Mouse (Mus musculus): ENCODE measurements at regions not wholly inside any gene's neighbourhood (a gene's known extent, or its start where the extent isn't known, plus 50 kb on each side); places are given as distances from the start of the nearest gene placed in this dataset.
A peak's percentile ranks its signal among the peaks of the same experiment; 100 is the strongest.

GRCm38 (mm10) chr10:111711519-111712113 lies 205.5 kb downstream of the Phlda1 start:
- Histone ChIP-seq H3K36me3 (replicated peaks; ENCODE audit: control insufficient read depth, insufficient read depth) (no peaks in the 10 kb centered on the region), H3K4me1 (replicated peaks; ENCODE audit: control insufficient read depth, insufficient read depth, low read length) (no peaks in the 10 kb centered on the region), H3K9me3 (ENCODE audit: control insufficient read depth, low read length) (0 out of 2 replicates have a peak, but pooled peaks cover 12% of the 10 kb centered on the region), H3K27me3 (ENCODE audit: control insufficient read depth, insufficient read depth, low read length) (no peaks in the 10 kb centered on the region), H3K4me2 (replicated peaks) (no peak overlapping the region), H3K9ac (no peak overlapping the region), H3K4me3 (replicated peaks; ENCODE audit: low read length) (no peak overlapping the region), H3K27ac (peak overlapping the region; percentile 47)
- DNase-seq (ENCODE audit: low spot score) (peak; percentile 36), ATAC-seq (ENCODE audit: low FRiP score) (peak; percentile 66)
- 45% methylated on average over 5 of the region's 5 CpGs for WGBS

GRCm38 (mm10) chr10:111712991-111713390 lies 206.9 kb downstream of the Phlda1 start:
- H3K9ac ChIP-seq = no peak overlapping the region
- H3K4me2 ChIP-seq (replicated peaks) = no peak overlapping the region
- H3K4me1 ChIP-seq (replicated peaks; ENCODE audit: control insufficient read depth, insufficient read depth, low read length) = no peaks in the 10 kb centered on the region
- no peak overlapping the region for H3K27ac ChIP-seq
- no peaks in the 10 kb centered on the region for H3K27me3 ChIP-seq (ENCODE audit: control insufficient read depth, insufficient read depth, low read length)
- no peaks in the 10 kb centered on the region for H3K36me3 ChIP-seq (replicated peaks; ENCODE audit: control insufficient read depth, insufficient read depth)
- 0 out of 2 replicates have a peak, but pooled peaks cover 12% of the 10 kb centered on the region for H3K9me3 ChIP-seq (ENCODE audit: control insufficient read depth, low read length)
- WGBS = 68% methylated on average over 7 of the region's 7 CpGs
- ATAC-seq (ENCODE audit: low FRiP score) = no peak
- no peak for DNase-seq (ENCODE audit: low spot score)
- no peak overlapping the region for H3K4me3 ChIP-seq (replicated peaks; ENCODE audit: low read length)

- Histone ChIP-seq H3K36me3 (replicated peaks; ENCODE audit: control insufficient read depth, insufficient read depth) (no peaks in the 10 kb centered on the region), H3K4me1 (replicated peaks; ENCODE audit: control insufficient read depth, insufficient read depth, low read length) (no peaks in the 10 kb centered on the region), H3K9ac (no peak overlapping the region), H3K9me3 (ENCODE audit: control insufficient read depth, low read length) (0 out of 2 replicates have a peak, but pooled peaks cover 12% of the 10 kb centered on the region), H3K4me2 (replicated peaks) (no peak overlapping the region), H3K27ac (no peak overlapping the region), H3K27me3 (ENCODE audit: control insufficient read depth, insufficient read depth, low read length) (no peaks in the 10 kb centered on the region), H3K4me3 (replicated peaks; ENCODE audit: low read length) (no peak overlapping the region)
- ATAC-seq (ENCODE audit: low FRiP score) (no peak), DNase-seq (ENCODE audit: low spot score) (no peak)
These were observed 207.6 kb downstream of the Phlda1 start for GRCm38 (mm10) chr10:111713676-111714075.

DNA sequence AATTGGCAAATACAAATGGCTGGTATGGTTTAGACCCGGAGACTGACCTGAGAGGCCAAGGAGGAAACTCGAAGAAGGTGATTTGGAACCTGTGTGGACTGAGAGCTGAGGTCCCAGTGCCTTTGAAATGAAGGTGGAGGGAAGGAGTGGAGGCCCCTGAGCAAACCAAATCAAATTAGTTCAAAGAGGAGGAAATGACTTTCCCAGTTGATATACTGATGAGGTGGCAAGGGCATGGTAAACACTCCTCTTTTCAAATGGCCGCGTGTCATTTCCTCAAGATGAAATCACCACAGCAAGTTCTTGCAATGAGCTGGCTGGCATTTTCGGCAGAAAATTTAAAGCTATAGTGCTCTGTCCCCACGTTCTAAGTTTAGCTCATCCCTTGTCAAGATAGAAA lies 209.1 kb downstream of the Phlda1 start:
- no peak overlapping the region for H3K9ac ChIP-seq
- H3K36me3 ChIP-seq (replicated peaks; ENCODE audit: control insufficient read depth, insufficient read depth) = no peaks in the 10 kb centered on the region
- H3K27ac ChIP-seq = no peak overlapping the region
- H3K4me2 ChIP-seq (replicated peaks) = no peak overlapping the region
- 0 out of 2 replicates have a peak, but pooled peaks cover 3% of the 10 kb centered on the region for H3K9me3 ChIP-seq (ENCODE audit: control insufficient read depth, low read length)
- no peak overlapping the region for H3K4me3 ChIP-seq (replicated peaks; ENCODE audit: low read length)
- ATAC-seq (ENCODE audit: low FRiP score) = no peak
- no peaks in the 10 kb centered on the region for H3K4me1 ChIP-seq (replicated peaks; ENCODE audit: control insufficient read depth, insufficient read depth, low read length)
- H3K27me3 ChIP-seq (ENCODE audit: control insufficient read depth, insufficient read depth, low read length) = no peaks in the 10 kb centered on the region
- DNase-seq (ENCODE audit: low spot score) = no peak
- WGBS = 85% methylated on average over 6 of the region's 6 CpGs

DNA sequence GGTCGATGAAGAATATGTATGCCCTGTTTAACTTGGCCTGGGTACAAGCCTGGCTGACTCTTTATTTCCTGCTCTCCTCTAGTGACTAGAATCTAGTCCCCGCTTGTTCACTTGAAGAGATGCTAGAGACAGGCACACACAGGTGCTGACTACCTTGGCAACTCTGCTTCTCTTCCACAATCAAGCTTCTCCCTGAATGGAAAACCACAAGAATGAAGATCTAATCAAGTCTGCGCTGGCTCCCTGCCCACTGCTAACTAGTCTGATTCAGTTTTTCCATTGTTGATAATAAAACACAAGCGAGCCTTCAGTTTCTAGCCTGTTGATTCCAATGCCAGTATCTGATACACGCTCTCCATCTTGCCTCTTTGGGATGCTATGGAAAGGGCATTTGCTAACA lies 213.5 kb downstream of the Phlda1 start:
- H3K4me1 ChIP-seq (replicated peaks; ENCODE audit: control insufficient read depth, insufficient read depth, low read length) = no peaks in the 10 kb centered on the region
- no peaks in the 10 kb centered on the region for H3K27me3 ChIP-seq (ENCODE audit: control insufficient read depth, insufficient read depth, low read length)
- DNase-seq (ENCODE audit: low spot score) (no peak), ATAC-seq (ENCODE audit: low FRiP score) (no peak)
- H3K4me3 ChIP-seq (replicated peaks; ENCODE audit: low read length) = no peak overlapping the region
- no peak overlapping the region for H3K9ac ChIP-seq
- H3K4me2 ChIP-seq (replicated peaks) = no peak overlapping the region
- WGBS = 91% methylated on average over 5 of the region's 5 CpGs
- H3K9me3 ChIP-seq (ENCODE audit: control insufficient read depth, low read length) = no peaks in the 10 kb centered on the region
- H3K27ac ChIP-seq = no peak overlapping the region
- no peaks in the 10 kb centered on the region for H3K36me3 ChIP-seq (replicated peaks; ENCODE audit: control insufficient read depth, insufficient read depth)

DNA sequence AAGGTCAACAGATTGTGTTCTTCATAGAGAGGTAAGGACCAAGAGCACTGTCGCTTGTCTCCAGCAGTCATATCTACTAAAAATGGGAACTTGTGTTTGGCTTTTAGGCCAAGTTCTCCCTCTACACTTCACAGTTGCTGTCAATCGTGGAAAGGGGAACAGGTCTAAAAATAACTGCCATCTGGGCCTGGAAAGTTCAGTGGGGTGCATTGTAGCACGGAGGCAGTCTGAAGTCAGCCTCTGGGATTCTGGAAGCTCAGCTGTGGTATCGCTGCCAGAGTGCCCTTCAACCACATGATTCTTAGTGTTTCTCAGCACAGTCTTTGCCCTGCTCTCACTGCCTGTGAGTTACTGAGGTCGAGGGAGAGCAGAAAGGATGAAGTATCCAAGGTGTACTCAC lies 215.0 kb downstream of the Phlda1 start:
- ATAC-seq (ENCODE audit: low FRiP score) (no peak), DNase-seq (ENCODE audit: low spot score) (no peak)
- 86% methylated on average over 5 of the region's 5 CpGs for WGBS
- no peaks in the 10 kb centered on the region for H3K36me3 ChIP-seq (replicated peaks; ENCODE audit: control insufficient read depth, insufficient read depth)
- H3K9ac ChIP-seq = no peak overlapping the region
- H3K27ac ChIP-seq = no peak overlapping the region
- no peak overlapping the region for H3K4me2 ChIP-seq (replicated peaks)
- H3K9me3 ChIP-seq (ENCODE audit: control insufficient read depth, low read length) = no peaks in the 10 kb centered on the region
- no peaks in the 10 kb centered on the region for H3K27me3 ChIP-seq (ENCODE audit: control insufficient read depth, insufficient read depth, low read length)
- no peak overlapping the region for H3K4me3 ChIP-seq (replicated peaks; ENCODE audit: low read length)
- no peaks in the 10 kb centered on the region for H3K4me1 ChIP-seq (replicated peaks; ENCODE audit: control insufficient read depth, insufficient read depth, low read length)

GRCm38 (mm10) chr10:111723885-111724284 lies 217.8 kb downstream of the Phlda1 start:
- WGBS = 70% methylated on average over 2 of the region's 2 CpGs
- ATAC-seq (ENCODE audit: low FRiP score) (no peak), DNase-seq (ENCODE audit: low spot score) (no peak)
- H3K4me2 ChIP-seq (replicated peaks) = no peak overlapping the region
- H3K27me3 ChIP-seq (ENCODE audit: control insufficient read depth, insufficient read depth, low read length) = no peaks in the 10 kb centered on the region
- no peak overlapping the region for H3K9ac ChIP-seq
- no peak overlapping the region for H3K27ac ChIP-seq
- H3K4me3 ChIP-seq (replicated peaks; ENCODE audit: low read length) = no peak overlapping the region
- H3K4me1 ChIP-seq (replicated peaks; ENCODE audit: control insufficient read depth, insufficient read depth, low read length) = no peaks in the 10 kb centered on the region
- H3K36me3 ChIP-seq (replicated peaks; ENCODE audit: control insufficient read depth, insufficient read depth) = no peaks in the 10 kb centered on the region
- H3K9me3 ChIP-seq (ENCODE audit: control insufficient read depth, low read length) = no peaks in the 10 kb centered on the region

DNA sequence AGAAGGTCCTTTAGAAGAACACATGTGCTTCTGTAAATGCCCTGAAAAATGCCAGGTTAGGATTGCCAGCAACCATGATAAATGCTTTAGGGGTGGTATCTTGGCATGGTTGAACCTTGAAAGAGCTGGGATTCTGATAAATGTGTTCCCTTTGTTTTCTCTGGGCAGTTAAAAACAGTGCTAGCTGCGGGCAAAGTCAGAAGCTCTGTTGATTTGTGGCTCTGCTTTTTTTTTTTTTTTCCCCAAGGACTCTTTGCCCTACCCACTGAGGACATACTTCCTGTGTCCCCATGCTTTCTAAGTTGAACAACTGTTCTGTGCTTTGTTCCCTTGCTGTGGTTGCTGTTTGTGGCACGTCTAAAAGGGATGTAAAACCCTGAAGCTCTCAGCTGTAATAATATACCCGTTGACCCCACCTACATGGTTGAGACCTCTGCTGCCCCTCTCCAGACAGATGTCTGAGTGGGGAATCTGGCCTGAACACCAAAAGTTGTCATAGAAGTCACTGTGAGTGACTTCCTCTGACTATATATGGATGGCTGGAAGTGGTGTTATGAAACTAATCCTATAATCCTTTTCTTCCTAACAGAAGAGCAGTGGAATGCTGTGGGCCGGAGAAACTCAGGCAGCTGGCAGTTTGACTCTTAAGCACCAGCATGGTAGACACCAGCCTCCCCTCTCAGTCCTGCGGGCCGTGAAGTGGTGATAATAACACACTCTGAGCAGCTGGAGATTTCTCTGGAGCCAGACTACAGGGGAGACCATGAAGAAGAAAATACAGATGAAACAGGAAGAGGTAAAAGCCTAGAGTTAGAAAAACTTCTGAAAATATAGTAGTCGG lies 218.7 kb downstream of the Phlda1 start:
- WGBS = 76% methylated on average over 7 of the region's 7 CpGs
- Histone ChIP-seq H3K4me2 (replicated peaks) (no peak overlapping the region), H3K4me3 (replicated peaks; ENCODE audit: low read length) (no peak overlapping the region), H3K9me3 (ENCODE audit: control insufficient read depth, low read length) (no peaks in the 10 kb centered on the region), H3K36me3 (replicated peaks; ENCODE audit: control insufficient read depth, insufficient read depth) (no peaks in the 10 kb centered on the region), H3K9ac (no peak overlapping the region), H3K27me3 (ENCODE audit: control insufficient read depth, insufficient read depth, low read length) (no peaks in the 10 kb centered on the region; the same call in 1 of the 2 replicates), H3K27ac (no peak overlapping the region), H3K4me1 (replicated peaks; ENCODE audit: control insufficient read depth, insufficient read depth, low read length) (no peaks in the 10 kb centered on the region)
- DNase-seq (ENCODE audit: low spot score) = no peak
- no peak for ATAC-seq (ENCODE audit: low FRiP score)

DNA sequence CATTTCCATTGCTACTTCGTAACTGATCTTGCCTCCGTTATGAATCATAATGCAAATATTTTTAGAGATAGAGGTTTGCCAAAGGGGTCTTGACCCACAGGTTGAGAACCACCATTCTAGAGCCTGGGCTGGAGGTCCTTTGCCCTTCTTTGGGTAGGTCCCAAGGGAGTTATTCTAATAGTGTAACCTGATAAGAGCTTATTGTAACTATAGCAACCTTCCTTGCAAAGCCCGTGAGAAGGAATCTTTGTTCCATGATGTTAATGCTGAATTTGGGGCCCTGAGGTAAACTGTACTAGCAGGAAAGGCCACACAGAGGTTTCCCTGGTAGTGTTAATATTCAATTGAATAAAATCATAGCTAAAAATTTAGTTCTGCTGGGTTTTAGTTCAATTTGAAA lies 229.9 kb downstream of the Phlda1 start:
- Histone ChIP-seq H3K9me3 (ENCODE audit: control insufficient read depth, low read length) (no peaks in the 10 kb centered on the region), H3K36me3 (replicated peaks; ENCODE audit: control insufficient read depth, insufficient read depth) (no peaks in the 10 kb centered on the region), H3K4me3 (replicated peaks; ENCODE audit: low read length) (no peak overlapping the region), H3K9ac (no peak overlapping the region), H3K27me3 (ENCODE audit: control insufficient read depth, insufficient read depth, low read length) (no peaks in the 10 kb centered on the region), H3K27ac (no peak overlapping the region), H3K4me2 (replicated peaks) (no peak overlapping the region), H3K4me1 (replicated peaks; ENCODE audit: control insufficient read depth, insufficient read depth, low read length) (0 out of 2 replicates have a peak, but pooled peaks cover 3% of the 10 kb centered on the region)
- DNase-seq (ENCODE audit: low spot score) (no peak), ATAC-seq (ENCODE audit: low FRiP score) (no peak)
- WGBS = 60% methylated on average over 3 of the region's 3 CpGs
